Mouse (Mus musculus): ENCODE results near the gene Mfsd12. TPM values are rescaled to one million over a fixed set of nuclear protein-coding genes. Genes with fewer than 3 reads are reported as not detected.

Gene Mfsd12
- polyA plus RNA-seq, 1 experiment from 2014 or later = 18.1 TPM

DNA sequence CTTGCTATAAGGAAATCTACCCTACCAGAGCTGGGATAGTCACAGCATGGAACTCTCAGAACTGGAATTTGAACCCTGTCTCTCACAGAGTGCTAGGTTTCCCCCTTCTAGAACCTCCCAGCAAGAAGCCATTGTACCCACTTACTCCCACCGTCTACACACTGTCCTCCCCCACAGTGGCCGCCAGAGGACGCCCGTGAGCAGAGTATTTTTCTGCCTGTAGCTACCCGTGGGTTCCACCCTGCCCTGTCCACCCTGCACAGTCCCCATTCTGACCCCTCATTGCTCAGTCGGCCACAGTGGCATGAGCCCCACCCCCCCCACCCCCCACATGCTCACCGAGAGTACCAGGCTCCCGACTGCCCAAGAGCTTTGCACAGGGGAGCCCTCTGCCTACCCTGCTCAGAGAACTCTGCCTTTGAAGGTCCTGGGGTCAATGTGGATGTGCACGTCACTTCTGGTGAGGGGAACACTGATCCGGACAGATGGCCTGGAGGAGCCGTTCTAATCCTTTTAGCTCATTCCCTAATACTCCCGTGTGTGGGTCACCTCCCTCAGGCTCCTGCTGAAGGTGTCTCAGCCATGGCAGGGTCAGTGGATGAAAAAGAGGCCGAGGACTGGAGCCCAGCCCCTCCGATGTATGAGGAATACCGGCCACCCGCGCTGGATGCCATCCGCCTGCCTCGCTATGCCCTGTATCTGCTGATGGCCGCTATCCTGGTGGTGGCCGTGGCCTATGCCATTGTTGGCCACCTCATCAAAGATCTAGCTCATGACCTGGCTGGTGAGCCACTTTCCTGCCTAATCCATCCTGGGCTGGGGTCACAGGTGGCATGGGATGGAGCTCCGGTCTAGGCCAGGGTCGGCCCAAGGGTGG lies 32.7 kb downstream of the Mfsd12 start:
- no peak overlapping the region for H3K9ac ChIP-seq (ENCODE audit: low read depth, low read length)

DNA sequence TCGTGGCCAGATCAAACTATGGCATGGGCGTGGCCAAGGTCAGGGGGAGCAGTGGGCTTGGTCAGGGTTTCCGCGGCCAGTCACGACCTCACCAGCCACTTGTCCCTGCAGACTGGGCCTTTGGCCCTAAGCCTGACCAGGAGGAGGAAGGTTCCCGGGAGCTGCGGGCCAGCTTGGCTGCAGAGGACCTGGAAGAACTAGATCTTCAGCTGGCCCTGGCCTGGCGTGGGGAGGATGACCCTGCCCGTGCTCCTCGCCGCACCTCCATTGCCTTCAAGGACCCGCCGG lies 33.3 kb downstream of the Mfsd12 start:
- Histone ChIP-seq H3K4me1 (ENCODE audit: control insufficient read depth, insufficient read depth, low read length) (peaks cover 8% of the 10 kb centered on the region), H3K36me3 (ENCODE audit: control insufficient read depth, insufficient read depth, low read length) (peaks cover 12% of the 10 kb centered on the region), H3K9me3 (replicated peaks; ENCODE audit: control insufficient read depth, low read length, poor library complexity, severe bottlenecking) (no peaks in the 10 kb centered on the region), H3K27me3 (ENCODE audit: control insufficient read depth, insufficient read depth, low read depth, low read length) (no peaks in the 10 kb centered on the region), H3K9ac (ENCODE audit: low read depth, low read length) (no peak overlapping the region), H3K4me2 (ENCODE audit: low read length) (no peak overlapping the region), H3K27ac (ENCODE audit: low read length) (no peak overlapping the region), H3K4me3 (ENCODE audit: low read depth, low read length) (no peak overlapping the region)
- WGBS = 90% methylated on average over 13 of the region's 13 CpGs
- no peak for ATAC-seq

More for the DNA sequence above, 32.7 kb downstream of the Mfsd12 start:
- H3K4me3 ChIP-seq (ENCODE audit: low read depth, low read length) = no peak overlapping the region
- peaks cover 12% of the 10 kb centered on the region for H3K36me3 ChIP-seq (ENCODE audit: control insufficient read depth, insufficient read depth, low read length)
- no peak for ATAC-seq
- H3K9me3 ChIP-seq (replicated peaks; ENCODE audit: control insufficient read depth, low read length, poor library complexity, severe bottlenecking) = no peaks in the 10 kb centered on the region
- H3K27ac ChIP-seq (ENCODE audit: low read length) = no peak overlapping the region
- H3K4me2 ChIP-seq (ENCODE audit: low read length) = no peak overlapping the region
- peaks cover 14% of the 10 kb centered on the region for H3K4me1 ChIP-seq (ENCODE audit: control insufficient read depth, insufficient read depth, low read length)
- 52% methylated on average over 23 of the region's 23 CpGs for WGBS
- H3K27me3 ChIP-seq (ENCODE audit: control insufficient read depth, insufficient read depth, low read depth, low read length) = no peaks in the 10 kb centered on the region

DNA sequence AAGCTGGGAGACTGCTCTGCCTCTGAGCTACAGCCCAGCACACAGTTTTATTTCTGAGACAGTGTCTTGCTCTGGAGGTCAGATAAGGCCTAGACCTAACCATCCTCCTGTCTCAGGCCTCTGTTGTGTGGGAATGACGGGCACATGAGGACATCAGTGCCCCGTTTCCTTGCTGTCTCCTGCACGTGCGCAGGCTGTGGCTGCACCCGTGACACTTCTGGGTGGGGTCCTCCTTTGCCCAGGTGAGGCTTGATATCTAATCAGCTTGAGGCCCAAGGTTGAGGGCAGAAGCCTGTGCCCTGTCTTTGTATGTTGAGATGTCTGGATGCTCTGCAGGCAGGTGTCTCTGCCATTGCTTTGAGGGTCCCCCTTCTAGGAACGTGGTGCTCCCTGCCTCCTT lies 35.0 kb downstream of the Mfsd12 start:
- no peak overlapping the region for H3K4me2 ChIP-seq (ENCODE audit: low read length)
- H3K4me1 ChIP-seq (ENCODE audit: control insufficient read depth, insufficient read depth, low read length) = peaks cover 4% of the 10 kb centered on the region; the same call in 1 of the 2 replicates
- no peak for ATAC-seq
- H3K27me3 ChIP-seq (ENCODE audit: control insufficient read depth, insufficient read depth, low read depth, low read length) = no peaks in the 10 kb centered on the region
- H3K9me3 ChIP-seq (replicated peaks; ENCODE audit: control insufficient read depth, low read length, poor library complexity, severe bottlenecking) = no peaks in the 10 kb centered on the region
- H3K27ac ChIP-seq (ENCODE audit: low read length) = no peak overlapping the region
- peaks cover 8% of the 10 kb centered on the region for H3K36me3 ChIP-seq (ENCODE audit: control insufficient read depth, insufficient read depth, low read length)
- WGBS = 82% methylated on average over 6 of the region's 6 CpGs
- no peak overlapping the region for H3K9ac ChIP-seq (ENCODE audit: low read depth, low read length)
- H3K4me3 ChIP-seq (ENCODE audit: low read depth, low read length) = no peak overlapping the region

DNA sequence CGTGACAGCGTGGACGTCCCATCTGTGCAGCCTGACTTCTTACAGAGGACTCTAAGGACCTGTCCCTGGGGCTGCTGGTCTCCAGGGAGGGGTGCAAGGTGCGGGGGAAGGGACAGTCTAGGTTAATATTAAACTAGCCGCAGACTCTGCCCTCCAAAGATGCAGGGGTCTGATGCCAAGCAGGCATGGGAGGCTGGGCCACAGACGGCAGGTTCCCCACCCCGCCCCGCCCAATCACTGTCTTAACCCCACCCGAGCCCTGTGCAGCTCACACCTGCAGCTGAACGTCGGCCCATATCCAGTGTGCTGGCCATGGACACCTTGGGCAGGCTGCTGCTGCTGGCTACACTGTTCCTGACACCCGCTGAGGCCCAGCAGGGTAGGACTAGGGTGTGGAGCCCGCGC lies 35.5 kb downstream of the Mfsd12 start, which contains the start of gene Smim24:
Gene Smim24, plus strand, starts transcription at position 271 of the 405 bp plus-strand sequence.
- Histone ChIP-seq H3K36me3 (ENCODE audit: control insufficient read depth, insufficient read depth, low read length) (peaks cover 7% of the 10 kb centered on the region), H3K4me1 (ENCODE audit: control insufficient read depth, insufficient read depth, low read length) (peaks cover 4% of the 10 kb centered on the region; the same call in 1 of the 2 replicates), H3K27me3 (ENCODE audit: control insufficient read depth, insufficient read depth, low read depth, low read length) (no peaks in the 10 kb centered on the region), H3K9ac (ENCODE audit: low read depth, low read length) (peak within 1 kb of the TSS; percentile 46), H3K4me3 (ENCODE audit: low read depth, low read length) (no peak within 1 kb of the TSS), H3K27ac (ENCODE audit: low read length) (no peak within 1 kb of the TSS), H3K4me2 (ENCODE audit: low read length) (peak within 1 kb of the TSS; percentile 42), H3K9me3 (replicated peaks; ENCODE audit: control insufficient read depth, low read length, poor library complexity, severe bottlenecking) (no peaks in the 10 kb centered on the region)
- WGBS = 71% methylated on average over 13 of the region's 14 CpGs
- ATAC-seq = no peak

DNA sequence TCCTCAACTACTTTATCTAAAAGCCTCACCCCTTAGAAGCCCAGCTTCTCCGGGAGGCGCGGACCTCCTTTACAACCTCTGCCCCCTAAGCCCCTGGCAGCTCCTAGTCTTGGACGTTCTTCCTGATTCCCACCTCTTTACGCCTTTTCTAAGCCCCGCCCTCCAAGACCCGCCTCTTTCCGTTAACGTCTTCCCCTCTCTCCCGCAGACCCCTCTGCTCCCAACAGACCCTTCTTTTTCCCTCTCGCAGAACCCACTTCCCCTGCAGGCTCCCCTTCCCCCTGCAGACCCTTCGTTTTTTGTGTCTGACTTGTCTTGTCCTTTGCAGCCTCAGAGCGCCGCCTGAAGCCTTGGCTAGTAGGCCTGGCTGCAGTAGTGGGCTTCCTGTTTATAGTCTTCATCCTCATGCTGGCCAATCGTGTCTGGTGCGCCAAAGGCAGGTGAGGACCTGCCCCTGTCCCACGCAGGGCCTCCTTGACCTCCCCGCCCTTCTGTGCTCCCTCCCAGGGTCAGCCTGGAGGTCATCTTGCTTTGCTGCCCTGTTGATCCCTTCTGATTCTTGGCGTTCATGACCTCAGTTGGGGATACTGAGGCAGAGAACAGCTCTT lies 36.3 kb downstream of the Mfsd12 start:
- Histone ChIP-seq H3K9me3 (replicated peaks; ENCODE audit: control insufficient read depth, low read length, poor library complexity, severe bottlenecking) (no peaks in the 10 kb centered on the region), H3K27ac (ENCODE audit: low read length) (no peak overlapping the region), H3K4me3 (ENCODE audit: low read depth, low read length) (no peak overlapping the region), H3K9ac (ENCODE audit: low read depth, low read length) (peak overlapping the region; percentile 46), H3K4me2 (ENCODE audit: low read length) (peak overlapping the region; percentile 42), H3K27me3 (ENCODE audit: control insufficient read depth, insufficient read depth, low read depth, low read length) (no peaks in the 10 kb centered on the region), H3K4me1 (ENCODE audit: control insufficient read depth, insufficient read depth, low read length) (peaks cover 4% of the 10 kb centered on the region; the same call in 1 of the 2 replicates), H3K36me3 (ENCODE audit: control insufficient read depth, insufficient read depth, low read length) (peaks cover under 1% of the 10 kb centered on the region; the same call in 1 of the 2 replicates)
- ATAC-seq = no peak
- 5% methylated on average over 19 of the region's 19 CpGs for WGBS

DNA sequence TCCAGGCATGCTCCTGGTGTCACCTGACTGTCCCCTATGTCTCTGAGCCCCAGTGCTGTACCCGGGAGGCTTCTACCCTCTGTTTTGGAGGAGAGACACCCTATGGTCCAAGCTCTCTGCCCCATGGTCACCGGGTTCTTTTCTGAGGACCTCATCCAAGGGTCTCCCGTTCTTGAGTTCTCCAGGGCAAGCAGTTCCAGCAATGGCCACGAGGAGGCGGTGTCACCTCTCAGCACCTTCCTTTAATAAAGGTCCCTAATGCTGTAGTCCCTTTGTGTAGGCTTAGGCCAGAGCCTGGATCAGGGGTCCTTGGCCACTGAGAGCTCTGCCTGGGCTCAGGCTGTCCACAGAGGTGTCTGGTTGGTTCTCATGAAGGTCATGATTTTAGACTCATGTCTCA lies 37.8 kb downstream of the Mfsd12 start:
- ATAC-seq = no peak

DNA sequence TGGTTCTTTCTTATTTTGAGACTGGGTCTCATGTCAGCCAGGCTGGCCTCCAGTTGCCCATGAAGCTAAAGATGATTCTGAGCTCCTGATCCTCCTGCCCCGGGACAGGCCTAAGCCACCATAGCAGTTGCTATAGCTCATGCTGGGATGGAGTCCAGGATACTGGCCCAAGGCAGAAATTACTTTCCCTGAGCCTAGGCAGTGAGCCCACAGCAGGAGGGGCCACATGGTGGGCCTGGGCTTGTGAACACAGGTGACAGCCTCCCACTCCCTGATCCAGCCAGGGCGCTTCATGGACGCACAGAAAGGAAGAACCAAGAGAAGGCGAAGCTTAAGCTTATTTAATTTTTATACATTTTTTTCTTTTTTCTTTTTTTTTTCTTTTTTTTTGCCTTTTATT lies 38.6 kb downstream of the Mfsd12 start:
- Histone ChIP-seq H3K36me3 (ENCODE audit: control insufficient read depth, insufficient read depth, low read length) (peaks cover 13% of the 10 kb centered on the region; the same call in 1 of the 2 replicates), H3K4me3 (ENCODE audit: low read depth, low read length) (no peak overlapping the region), H3K9me3 (replicated peaks; ENCODE audit: control insufficient read depth, low read length, poor library complexity, severe bottlenecking) (no peaks in the 10 kb centered on the region), H3K9ac (ENCODE audit: low read depth, low read length) (no peak overlapping the region), H3K4me1 (ENCODE audit: control insufficient read depth, insufficient read depth, low read length) (peaks cover 4% of the 10 kb centered on the region; the same call in 1 of the 2 replicates), H3K27ac (ENCODE audit: low read length) (no peak overlapping the region), H3K4me2 (ENCODE audit: low read length) (no peak overlapping the region), H3K27me3 (ENCODE audit: control insufficient read depth, insufficient read depth, low read depth, low read length) (no peaks in the 10 kb centered on the region)
- ATAC-seq = no peak
- WGBS = 74% methylated on average over 4 of the region's 4 CpGs

More for the DNA sequence above, 37.8 kb downstream of the Mfsd12 start:
- Histone ChIP-seq H3K27ac (ENCODE audit: low read length) (no peak overlapping the region), H3K27me3 (ENCODE audit: control insufficient read depth, insufficient read depth, low read depth, low read length) (no peaks in the 10 kb centered on the region), H3K9ac (ENCODE audit: low read depth, low read length) (no peak overlapping the region), H3K4me1 (ENCODE audit: control insufficient read depth, insufficient read depth, low read length) (peaks cover 4% of the 10 kb centered on the region; the same call in 1 of the 2 replicates), H3K36me3 (ENCODE audit: control insufficient read depth, insufficient read depth, low read length) (peaks cover 8% of the 10 kb centered on the region; the same call in 1 of the 2 replicates), H3K4me2 (ENCODE audit: low read length) (no peak overlapping the region), H3K4me3 (ENCODE audit: low read depth, low read length) (no peak overlapping the region), H3K9me3 (replicated peaks; ENCODE audit: control insufficient read depth, low read length, poor library complexity, severe bottlenecking) (no peaks in the 10 kb centered on the region)
- WGBS = 15% methylated on average over 5 of the region's 5 CpGs

DNA sequence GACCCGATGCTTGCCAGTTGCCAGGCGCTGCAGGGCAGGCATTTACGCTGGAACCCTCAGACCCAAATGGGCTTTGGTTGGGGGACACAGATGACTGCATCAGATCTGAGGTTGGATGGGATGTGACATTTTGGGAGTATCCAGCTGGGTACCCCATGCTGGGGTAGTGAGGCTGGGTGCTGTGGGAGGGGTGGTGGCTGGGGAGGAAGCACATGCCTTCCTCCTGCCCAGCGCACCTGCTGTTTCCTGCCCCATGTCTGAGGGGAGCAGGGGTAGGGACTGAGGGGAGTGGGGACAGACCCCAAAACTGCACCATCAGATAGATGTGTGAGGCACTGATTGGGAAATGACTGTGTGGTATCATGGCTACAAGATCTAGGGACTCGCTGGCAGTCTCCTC lies 39.5 kb downstream of the Mfsd12 start:
- Histone ChIP-seq H3K9me3 (replicated peaks; ENCODE audit: control insufficient read depth, low read length, poor library complexity, severe bottlenecking) (no peaks in the 10 kb centered on the region), H3K27ac (ENCODE audit: low read length) (no peak overlapping the region), H3K27me3 (ENCODE audit: control insufficient read depth, insufficient read depth, low read depth, low read length) (no peaks in the 10 kb centered on the region), H3K36me3 (ENCODE audit: control insufficient read depth, insufficient read depth, low read length) (peaks cover 13% of the 10 kb centered on the region; the same call in 1 of the 2 replicates), H3K4me3 (ENCODE audit: low read depth, low read length) (no peak overlapping the region), H3K4me2 (ENCODE audit: low read length) (no peak overlapping the region), H3K9ac (ENCODE audit: low read depth, low read length) (no peak overlapping the region), H3K4me1 (ENCODE audit: control insufficient read depth, insufficient read depth, low read length) (peaks cover 9% of the 10 kb centered on the region)
- 52% methylated on average over 5 of the region's 5 CpGs for WGBS
- no peak for ATAC-seq

DNA sequence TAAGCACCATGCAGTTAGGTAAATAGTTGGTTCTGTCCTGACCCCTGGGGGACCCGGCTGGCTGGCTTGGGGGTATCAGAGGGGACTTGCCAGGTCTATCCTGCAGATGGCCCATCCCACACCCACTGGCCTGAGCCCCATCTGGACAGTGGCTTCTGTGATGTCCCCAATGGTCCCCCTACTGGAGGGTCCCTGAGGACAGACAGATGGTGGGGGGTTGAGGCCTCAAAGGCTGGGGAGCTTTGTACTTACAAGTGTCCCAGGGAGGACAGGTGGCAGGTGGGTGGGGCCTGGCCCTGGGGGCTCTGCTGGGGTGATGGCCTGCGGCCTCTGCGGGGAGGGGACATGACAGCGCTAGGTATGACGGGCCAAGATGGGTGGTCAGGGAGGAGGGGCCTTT lies 42.0 kb downstream of the Mfsd12 start:
- H3K27ac ChIP-seq (ENCODE audit: low read length) = no peak overlapping the region
- no peak for ATAC-seq
- H3K9ac ChIP-seq (ENCODE audit: low read depth, low read length) = 0 out of 2 replicates have a peak overlapping the region, but pooled peaks have one; percentile 10
- H3K9me3 ChIP-seq (replicated peaks; ENCODE audit: control insufficient read depth, low read length, poor library complexity, severe bottlenecking) = no peaks in the 10 kb centered on the region
- H3K4me2 ChIP-seq (ENCODE audit: low read length) = 0 out of 2 replicates have a peak overlapping the region, but pooled peaks have one; percentile 3
- WGBS = 66% methylated on average over 5 of the region's 5 CpGs
- H3K27me3 ChIP-seq (ENCODE audit: control insufficient read depth, insufficient read depth, low read depth, low read length) = no peaks in the 10 kb centered on the region
- H3K4me3 ChIP-seq (ENCODE audit: low read depth, low read length) = no peak overlapping the region
- peaks cover 22% of the 10 kb centered on the region for H3K4me1 ChIP-seq (ENCODE audit: control insufficient read depth, insufficient read depth, low read length)
- H3K36me3 ChIP-seq (ENCODE audit: control insufficient read depth, insufficient read depth, low read length) = peaks cover 16% of the 10 kb centered on the region
